Mouse (Mus musculus) midbrain, postnatal 0 days (tissue): ENCODE results near the gene Gramd1b. TPM values are rescaled to one million over a fixed set of nuclear protein-coding genes. Genes with fewer than 3 reads are reported as not detected.

Experiments used
- ATAC-seq: fragments of 200-750 bp; cut with Nextera tagmentation; 2 replicates; pipeline ENCODE4 v1.8.0; 2017; ENCODE audit warnings: moderate number of reproducible peaks, mild to moderate bottlenecking, moderate TSS enrichment, moderate library complexity; ENCODE audit not compliant: low FRiP score
- DNase-seq: peaks from one replicate; pipeline ENCODE4 v3.0.0-alpha.2; 2015; ENCODE audit warnings: low spot score
- H3K27ac ChIP-seq: fragments of 300-500 bp; sonication (generic); 2 replicates; pipeline ENCODE4 v1.5.1; 2014; ENCODE audit warnings: low read depth, mild to moderate bottlenecking, low read length, mixed read lengths
- H3K27me3 ChIP-seq: fragments of 300-500 bp; sonication (generic); 2 replicates; pipeline ENCODE4 v1.6.1; 2014; ENCODE audit warnings: low read length, control low read depth, mixed read lengths; ENCODE audit not compliant: insufficient read depth
- H3K36me3 ChIP-seq: fragments of 300-500 bp; sonication (generic); 2 replicates; pipeline ENCODE4 v1.6.1; 2014; ENCODE audit warnings: low read length, control low read depth, mixed read lengths; ENCODE audit not compliant: insufficient read depth
- H3K4me1 ChIP-seq: fragments of 300-500 bp; sonication (generic); 2 replicates; pipeline ENCODE4 v1.6.1; 2014; ENCODE audit warnings: mild to moderate bottlenecking, control low read depth, antibody characterized with exemption, low read length, mixed read lengths; ENCODE audit not compliant: insufficient read depth
- H3K4me2 ChIP-seq: fragments of 300-500 bp; sonication (generic); 2 replicates; pipeline ENCODE4 v1.6.1; 2014; ENCODE audit warnings: low read depth, mild to moderate bottlenecking, low read length, mixed read lengths; ENCODE audit not compliant: poor library complexity, severe bottlenecking
- H3K4me3 ChIP-seq: fragments of 300-500 bp; sonication (generic); 2 replicates; pipeline ENCODE4 v1.5.1; 2014; ENCODE audit warnings: low read depth, mild to moderate bottlenecking, low read length, moderate library complexity
- H3K9ac ChIP-seq: fragments of 300-500 bp; sonication (generic); replicated peaks from 2 replicates; pipeline ENCODE4 v1.6.1; 2014; ENCODE audit warnings: mild to moderate bottlenecking, low read length, moderate library complexity, mixed read lengths; ENCODE audit not compliant: poor library complexity, severe bottlenecking
- H3K9me3 ChIP-seq: fragments of 300-500 bp; sonication (generic); 2 replicates; pipeline ENCODE4 v1.6.1; 2016; ENCODE audit warnings: low read length, control low read depth
- CTCF ChIP-seq: IDR thresholded peaks from 2 replicates; pipeline ENCODE4 v1.5.1; 2016; ENCODE audit warnings: antibody characterized with exemption, mild to moderate bottlenecking
- WGBS: fragments of 180-500 bp; shearing (Covaris S2); extraction: QIAGEN DNeasy Blood & Tissue Kit; methylation state at CpG from one replicate; pipeline ENCODE4 v1.1.7; 2014; 5-methylcytosine and 5-hydroxymethylcytosine counted together
- polyA plus RNA-seq: library from polyadenylated mRNA; unstranded; fragments of >200 nt; fragmentation: Nextera tagmentation; extraction: Ambion mirVana; gene quantifications from 2 replicates; pipeline ENCODE4 v1.2.1, GENCODE M21; 2015
- total RNA-seq: library from RNA; depleted of rRNA; stranded (reverse); fragments of >200 nt; gene quantifications from 2 replicates; pipeline ENCODE4 v1.2.3, GENCODE M21; 2014

The Gramd1b gene
- total and polyA plus RNA-seq, 2 experiments from 2014 or later = 19.1 to 48.3 TPM

DNA sequence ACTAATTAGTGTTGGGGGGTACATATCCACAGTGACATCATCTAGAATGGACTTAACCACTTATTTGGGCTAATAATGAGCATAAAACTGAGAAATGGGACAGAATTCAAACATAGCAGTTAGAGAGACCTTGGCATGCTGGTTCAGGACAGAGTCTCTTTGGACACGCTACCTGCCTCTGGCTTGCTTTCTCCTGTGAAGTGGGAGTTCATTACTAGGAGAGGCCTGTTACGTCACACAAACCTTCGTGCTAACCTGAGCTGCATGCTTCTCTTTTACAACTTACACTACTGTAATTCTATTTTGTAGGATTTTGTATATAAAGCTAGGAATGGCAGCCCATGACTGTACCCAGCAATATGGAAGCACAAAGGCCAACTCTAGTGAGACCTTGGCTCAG, 120.3 kb downstream of the Gramd1b start:
- Histone ChIP-seq H3K9ac (no peak overlapping the region), H3K4me3 (no peak overlapping the region), H3K27me3 (no peaks in the 10 kb centered on the region), H3K36me3 (no peaks in the 10 kb centered on the region), H3K4me1 (no peaks in the 10 kb centered on the region), H3K27ac (no peak overlapping the region), H3K9me3 (no peaks in the 10 kb centered on the region), H3K4me2 (no peak overlapping the region)
- 94% methylated on average over 3 of the region's 3 CpGs for WGBS
- ATAC-seq (no peak), DNase-seq (no peak)
- no peak for TF ChIP-seq CTCF

DNA sequence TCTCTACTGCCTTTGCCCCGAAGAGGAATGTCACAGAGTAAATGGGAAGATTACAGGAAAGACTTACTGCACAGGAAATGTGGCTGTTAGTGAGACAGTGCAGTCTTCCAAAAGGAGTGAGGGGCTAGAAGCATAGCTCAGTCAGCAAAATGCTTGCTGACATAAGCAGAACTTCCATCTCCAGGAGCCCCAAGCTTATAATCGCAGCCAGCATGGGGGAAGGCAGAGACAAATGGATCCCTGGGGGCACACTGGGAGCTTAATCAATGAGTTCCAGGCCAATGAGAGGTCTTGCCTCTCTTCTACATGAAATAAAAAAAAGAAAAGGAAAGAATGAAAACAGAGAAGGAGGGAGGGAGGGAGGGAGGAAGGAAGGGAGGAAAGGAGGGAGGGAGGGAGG, 122.1 kb downstream of the Gramd1b start:
- no peaks in the 10 kb centered on the region for H3K36me3 ChIP-seq
- no peaks in the 10 kb centered on the region for H3K4me1 ChIP-seq
- H3K27ac ChIP-seq = no peak overlapping the region
- no peak overlapping the region for H3K4me2 ChIP-seq
- H3K4me3 ChIP-seq = no peak overlapping the region
- WGBS = 54% methylated on average over 2 of the region's 2 CpGs
- DNase-seq = no peak
- H3K27me3 ChIP-seq = no peaks in the 10 kb centered on the region
- ATAC-seq = no peak
- H3K9me3 ChIP-seq = no peaks in the 10 kb centered on the region
- no peak for TF ChIP-seq CTCF
- H3K9ac ChIP-seq = no peak overlapping the region

DNA sequence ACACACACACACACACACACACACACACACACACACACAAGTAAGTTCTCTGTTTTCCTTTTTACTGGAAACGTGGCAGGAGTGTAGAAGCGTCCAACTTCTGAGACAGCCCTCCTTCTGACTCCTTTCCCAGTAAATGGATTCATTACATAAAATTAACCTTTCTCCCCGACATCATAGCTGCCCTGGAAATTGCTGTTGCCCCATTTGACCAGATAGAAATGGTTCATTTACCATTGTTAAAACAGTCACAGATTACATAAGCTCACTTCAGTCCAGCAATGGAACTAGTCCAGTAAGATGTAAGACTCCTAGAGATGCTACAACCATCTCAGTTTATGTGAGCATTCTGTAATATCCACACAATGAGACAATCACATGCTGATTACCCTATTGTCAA, 122.8 kb downstream of the Gramd1b start:
- H3K9me3 ChIP-seq = no peaks in the 10 kb centered on the region
- H3K4me2 ChIP-seq = no peak overlapping the region
- DNase-seq (no peak), ATAC-seq (no peak)
- H3K4me3 ChIP-seq = no peak overlapping the region
- no peaks in the 10 kb centered on the region for H3K4me1 ChIP-seq
- H3K27me3 ChIP-seq = no peaks in the 10 kb centered on the region
- no peak for TF ChIP-seq CTCF
- no peak overlapping the region for H3K27ac ChIP-seq
- H3K36me3 ChIP-seq = no peaks in the 10 kb centered on the region
- 58% methylated on average over 3 of the region's 3 CpGs for WGBS
- H3K9ac ChIP-seq = no peak overlapping the region

DNA sequence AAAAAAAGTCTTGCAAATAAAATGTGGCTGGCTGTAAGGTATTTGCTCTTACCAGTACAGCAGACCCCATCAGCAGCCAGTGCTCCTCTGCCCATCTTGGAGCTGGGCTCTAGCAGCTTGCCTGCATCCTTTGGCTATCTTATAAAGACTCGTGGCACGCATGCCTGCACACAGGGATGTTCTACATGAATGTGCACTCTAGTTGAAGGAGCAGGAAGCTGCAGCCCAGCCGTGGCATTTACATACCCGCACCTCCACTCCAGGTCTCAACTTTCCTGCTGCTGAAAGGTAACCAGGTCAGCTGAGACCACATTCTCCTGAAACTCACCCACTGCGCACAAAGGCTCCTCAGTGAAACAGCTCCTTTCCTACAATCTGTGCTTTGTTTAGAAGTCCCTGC, 123.3 kb downstream of the Gramd1b start:
- Histone ChIP-seq H3K4me2 (no peak overlapping the region), H3K36me3 (no peaks in the 10 kb centered on the region), H3K9me3 (no peaks in the 10 kb centered on the region), H3K4me3 (no peak overlapping the region), H3K9ac (no peak overlapping the region), H3K27ac (no peak overlapping the region), H3K4me1 (no peaks in the 10 kb centered on the region), H3K27me3 (no peaks in the 10 kb centered on the region)
- ATAC-seq (no peak), DNase-seq (no peak)
- no peak for TF ChIP-seq CTCF
- WGBS = 40% methylated on average over 5 of the region's 5 CpGs

DNA sequence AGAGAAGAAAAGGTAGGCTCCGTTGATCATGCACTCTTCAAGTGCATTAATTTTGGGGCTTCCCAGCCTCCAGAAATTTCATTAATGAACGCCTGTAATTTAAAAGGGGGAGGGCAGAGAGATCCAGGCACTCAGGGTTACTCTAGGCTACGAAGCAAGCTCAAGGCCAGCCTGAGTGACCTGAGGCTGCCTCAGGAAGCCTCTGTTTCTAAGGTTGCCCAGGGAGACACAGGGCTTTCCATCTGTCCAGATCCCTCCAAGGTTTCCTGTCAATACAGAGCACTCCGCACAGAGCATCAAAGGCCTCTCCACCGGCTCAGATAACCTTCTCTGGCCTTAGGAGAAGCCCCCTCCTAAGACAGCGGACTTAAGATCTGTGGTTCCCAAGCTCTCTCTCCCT, 125.4 kb downstream of the Gramd1b start:
- H3K27me3 ChIP-seq = no peaks in the 10 kb centered on the region
- ATAC-seq (no peak), DNase-seq (no peak)
- no peak overlapping the region for H3K27ac ChIP-seq
- no peak overlapping the region for H3K9ac ChIP-seq
- H3K4me1 ChIP-seq = no peaks in the 10 kb centered on the region
- 51% methylated on average over 6 of the region's 6 CpGs for WGBS
- no peak overlapping the region for H3K4me2 ChIP-seq
- no peaks in the 10 kb centered on the region for H3K36me3 ChIP-seq
- H3K4me3 ChIP-seq = no peak overlapping the region
- no peak for TF ChIP-seq CTCF
- no peaks in the 10 kb centered on the region for H3K9me3 ChIP-seq

DNA sequence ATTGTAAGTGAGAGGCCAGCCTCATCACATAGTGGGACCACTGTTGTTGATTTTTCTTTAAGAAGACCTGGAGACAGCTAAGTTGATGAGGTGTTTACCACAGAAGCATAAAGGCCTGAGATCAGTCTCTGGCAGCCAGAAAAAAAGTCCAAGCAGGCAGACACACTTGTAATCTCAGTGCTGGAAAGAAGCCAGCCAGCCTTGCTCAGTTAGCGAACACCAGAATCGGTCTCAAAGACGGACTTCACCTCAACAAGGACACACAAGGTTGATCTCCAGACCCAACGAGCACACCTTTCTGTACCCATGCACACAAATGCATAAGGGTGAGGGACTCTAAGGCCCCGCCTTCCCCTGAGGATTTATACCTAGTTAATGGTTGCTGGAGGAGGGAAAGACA, 125.9 kb downstream of the Gramd1b start:
- Histone ChIP-seq H3K36me3 (no peaks in the 10 kb centered on the region), H3K9me3 (no peaks in the 10 kb centered on the region), H3K4me2 (no peak overlapping the region), H3K27me3 (no peaks in the 10 kb centered on the region), H3K9ac (no peak overlapping the region), H3K4me1 (no peaks in the 10 kb centered on the region), H3K27ac (no peak overlapping the region), H3K4me3 (no peak overlapping the region)
- TF ChIP-seq CTCF = no peak
- WGBS = 82% methylated on average over 5 of the region's 5 CpGs
- no peak for DNase-seq
- no peak for ATAC-seq
